Mouse (Mus musculus) megakaryocyte, embryonic 14.5 days (primary cell): ENCODE data around the gene Tsen2.

Experiments
- FLI1 ChIP-seq: IDR thresholded peaks from 2 replicates; pipeline ENCODE4 v1.6.1; 2012; ENCODE audit warnings: low read length, inconsistent platforms, mixed read lengths
- GATA1 ChIP-seq: IDR thresholded peaks from 3 replicates; pipeline ENCODE4 v1.6.1; 2012; ENCODE audit warnings: mixed read lengths, low read length, inconsistent platforms, borderline replicate concordance

- TF ChIP-seq GATA1 (no peak), FLI1 (no peak)
Observed at GRCm38 (mm10) chr6:115607429-115607828, 63.0 kb downstream of the Tsen2 start.
